Mouse (Mus musculus) right cerebral cortex, postnatal 36 days (tissue): ENCODE measurements around the gene Grik2.
"Not testable (repeated sequence)": the region's sequence is repeated elsewhere in the genome, so short reads cannot be mapped to it uniquely, and the experiment has no call there.

Experiments used
- DNase-seq, 2 experiments: peaks; one replicate each; pipeline ENCODE4 v3.0.0; 2022; ENCODE audit warnings: low spot score in 2 of 2, mixed read lengths in 1 of 2

Gene Grik2

DNA sequence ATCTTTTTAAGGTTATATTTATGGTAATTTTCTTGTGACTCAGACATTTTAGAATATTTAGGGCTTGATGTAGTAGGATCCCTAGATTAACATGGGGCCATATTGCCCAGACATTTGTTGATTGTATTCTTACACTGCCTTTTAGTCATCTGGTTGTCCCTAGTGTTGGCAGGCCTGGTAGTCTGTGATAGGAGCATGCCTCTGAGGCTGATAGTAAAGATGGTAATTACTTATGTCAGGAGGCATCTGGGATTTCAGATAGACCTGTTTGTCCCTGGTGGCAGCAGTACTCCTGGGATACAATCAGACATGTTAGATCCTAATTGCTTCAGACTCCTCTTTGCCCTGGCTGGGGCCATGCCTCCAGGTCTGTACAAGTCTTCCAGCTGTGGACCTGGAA lies 423.3 kb downstream of the Grik2 start:
- no peak for DNase-seq

- no peak for DNase-seq
Observed at GRCm38 (mm10) chr10:49322413-49322812, 466.2 kb downstream of the Grik2 start.

DNA sequence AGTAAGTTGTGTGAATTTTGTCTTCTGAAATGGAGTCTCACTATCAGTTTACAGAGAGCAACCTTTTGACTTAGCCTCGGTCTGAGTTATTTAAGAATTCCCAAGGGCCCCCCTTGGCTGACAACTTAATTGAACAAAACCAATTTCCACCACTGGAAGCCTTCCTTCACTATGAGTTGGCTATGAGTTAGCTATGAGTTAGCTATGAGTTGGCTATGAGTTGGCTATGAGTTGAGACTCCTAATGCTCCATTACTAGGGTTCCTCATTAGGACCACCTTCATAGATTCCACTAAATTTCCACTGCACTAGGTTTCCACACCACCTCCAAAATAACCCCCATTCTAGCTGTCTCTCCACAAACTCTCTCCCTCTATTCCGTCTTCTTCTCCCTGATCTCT lies 468.7 kb downstream of the Grik2 start:
- no peak for DNase-seq

DNA sequence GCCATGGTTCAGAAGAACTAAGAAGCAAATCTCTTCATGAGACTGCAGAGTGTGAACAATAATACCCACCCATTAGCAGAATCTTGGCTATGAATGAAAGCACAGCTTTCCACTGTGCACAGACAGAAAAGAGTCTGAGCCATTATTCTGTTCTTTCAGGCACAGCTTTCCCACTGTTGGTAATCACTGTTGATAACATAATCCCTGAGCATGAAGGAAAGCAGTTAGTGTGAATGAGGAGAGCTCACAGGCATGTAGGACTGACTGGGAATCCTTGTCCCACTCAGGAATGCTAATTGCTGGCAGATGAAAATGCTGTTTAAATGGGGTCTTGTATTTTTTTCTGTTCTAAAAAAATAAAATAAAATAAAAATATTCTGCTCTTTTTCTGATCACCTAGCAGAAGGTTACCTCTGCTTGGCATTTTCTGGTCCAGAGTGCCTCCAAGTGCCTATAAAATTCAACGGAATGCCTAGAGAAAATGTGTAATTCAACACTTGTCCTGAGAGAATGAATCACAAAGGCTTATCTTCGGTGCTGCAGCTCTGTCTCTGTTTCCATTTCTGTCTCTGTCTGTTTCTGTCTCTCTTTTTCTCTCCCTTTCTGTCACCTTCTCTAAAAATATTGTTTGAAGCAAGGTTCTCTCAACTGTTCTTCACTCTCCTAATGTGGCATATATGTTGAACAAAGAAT lies 532.2 kb downstream of the Grik2 start:
- DNase-seq = no peak

- DNase-seq = not testable (repeated sequence)
Observed at GRCm38 (mm10) chr10:49237356-49237755, 551.2 kb downstream of the Grik2 start.

DNA sequence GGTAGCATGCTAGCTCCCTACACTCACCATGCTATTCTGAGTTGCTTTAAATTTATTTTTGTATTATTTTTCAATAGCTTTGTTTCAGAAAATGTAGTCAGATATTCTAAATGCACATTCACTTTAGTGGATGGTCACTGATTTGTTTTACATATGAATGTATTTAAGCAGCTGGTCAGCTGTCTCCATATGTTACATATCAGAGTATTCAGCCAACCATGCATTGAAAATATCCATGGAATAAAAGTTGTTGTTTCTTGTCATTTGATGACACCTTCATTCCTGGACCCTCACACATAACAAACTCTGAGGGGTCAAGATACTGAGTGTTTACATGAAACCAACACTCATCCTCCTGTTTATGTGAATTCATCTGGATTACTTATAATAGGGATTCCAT lies 551.7 kb downstream of the Grik2 start:
- DNase-seq = not testable (repeated sequence)

- DNase-seq = no peak
Observed at GRCm38 (mm10) chr10:49220096-49220495, 568.5 kb downstream of the Grik2 start.

- DNase-seq = no peak
Observed at GRCm38 (mm10) chr10:49219631-49220030, 568.9 kb downstream of the Grik2 start.

- no peak for DNase-seq
Observed at GRCm38 (mm10) chr10:49191773-49192371, 596.7 kb downstream of the Grik2 start.

DNA sequence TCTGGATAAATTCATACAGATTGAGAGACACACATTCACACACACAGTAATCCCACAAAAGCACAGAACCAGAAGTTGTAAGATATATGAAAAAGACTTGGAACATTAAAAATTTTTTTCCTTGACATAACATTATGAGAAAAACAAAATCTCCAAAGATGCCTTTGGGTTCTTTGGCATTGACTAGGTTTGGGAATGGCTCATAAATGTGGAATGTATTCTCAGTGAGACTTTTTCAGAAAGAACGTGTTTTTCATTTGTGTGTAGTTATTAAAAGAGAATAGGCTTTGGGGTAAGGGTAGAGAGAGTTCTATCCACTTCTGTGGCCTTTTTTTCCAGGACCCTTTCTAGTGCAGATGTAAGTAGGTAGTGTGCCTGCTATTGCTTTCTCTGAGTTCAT lies 597.3 kb downstream of the Grik2 start:
- DNase-seq = no peak

- no peak for DNase-seq
Observed at GRCm38 (mm10) chr10:49154134-49154533, 634.4 kb downstream of the Grik2 start.

DNA sequence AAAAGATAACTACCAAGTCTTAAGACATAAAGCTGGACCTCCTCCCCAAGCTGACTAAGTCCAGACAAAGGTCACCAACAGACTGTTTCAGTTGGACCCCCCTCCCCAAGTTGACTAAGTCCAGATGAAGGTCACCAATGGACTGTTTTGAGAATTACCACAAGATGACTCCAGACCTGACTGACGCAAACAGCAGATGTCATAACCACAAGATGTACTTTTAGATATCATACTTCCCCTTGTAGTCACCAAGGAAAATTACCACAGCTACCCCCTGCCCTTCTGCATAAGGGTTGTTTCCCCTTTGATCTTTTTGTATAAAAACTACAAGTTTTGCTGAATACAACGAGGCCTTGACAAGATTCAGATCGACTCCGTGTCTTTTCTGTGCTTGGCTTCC lies 637.1 kb downstream of the Grik2 start:
- not testable (repeated sequence) for DNase-seq

DNA sequence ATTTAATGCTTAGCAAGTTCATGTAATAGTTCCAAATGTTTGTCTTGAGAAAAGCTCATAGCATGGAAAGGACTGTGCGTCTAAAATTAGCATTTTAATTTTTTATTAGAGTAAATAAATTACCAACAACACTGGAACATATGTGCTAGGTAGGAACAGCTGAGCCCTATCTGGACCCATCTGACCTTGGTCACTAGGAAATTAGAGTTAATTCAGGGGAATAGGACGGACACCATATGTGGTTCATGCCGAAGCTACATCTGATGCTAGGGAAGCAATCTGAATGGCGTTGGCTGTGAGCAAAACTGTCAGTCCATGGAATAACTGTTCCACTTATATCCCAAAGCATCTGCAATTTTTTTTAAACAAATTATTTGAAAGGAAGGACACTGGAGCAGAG lies 638.9 kb downstream of the Grik2 start:
- DNase-seq = no peak

GRCm38 (mm10) chr10:49142658-49143057 lies 645.9 kb downstream of the Grik2 start:
- no peak for DNase-seq

- no peak for DNase-seq
Observed at GRCm38 (mm10) chr10:49136816-49137215, 651.8 kb downstream of the Grik2 start.

DNA sequence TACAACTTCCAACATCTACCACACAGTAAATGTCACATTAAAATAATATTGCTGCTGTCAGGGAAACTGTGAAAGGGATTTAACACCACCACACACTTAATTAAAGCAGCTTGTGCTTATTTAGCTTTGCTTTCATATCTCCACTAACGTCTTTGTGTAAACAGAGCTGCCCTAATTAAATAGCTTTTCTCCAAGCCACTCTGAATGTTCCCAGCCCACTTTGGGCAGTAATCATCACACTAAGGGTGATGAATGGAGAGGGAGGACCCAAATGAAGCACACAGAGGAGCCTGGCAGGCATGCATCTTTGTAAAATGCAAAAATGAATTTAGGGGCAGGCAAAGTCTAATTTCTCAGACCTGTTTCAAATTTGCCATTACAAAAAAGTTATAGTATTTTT lies 657.3 kb downstream of the Grik2 start:
- DNase-seq = no peak

- no peak for DNase-seq
Observed at GRCm38 (mm10) chr10:49050339-49050738, 738.2 kb downstream of the Grik2 start.

GRCm38 (mm10) chr10:49049391-49049790 lies 739.2 kb downstream of the Grik2 start:
- no peak for DNase-seq
